Mouse (Mus musculus) spleen, adult 2 months (tissue): ENCODE measurements around the gene Mettl21a. TPM values are rescaled to one million over a fixed set of nuclear protein-coding genes. Genes with fewer than 3 reads are reported as not detected.
"Not testable (repeated sequence)": the region's sequence is repeated elsewhere in the genome, so short reads cannot be mapped to it uniquely, and the experiment has no call there.

Experiments
- DNase-seq, 2 experiments: peaks; one replicate each; pipeline versions ENCODE4 v3.0.0 to v3.0.0-alpha.2; 2012 to 2021; ENCODE audit warnings: low spot score in 2 of 2, low read depth in 1 of 2
- H3K27ac ChIP-seq: fragments of 200-500 bp; 2 replicates; pipeline ENCODE4 v1.5.1; 2012; ENCODE audit warnings: low read length, inconsistent platforms; ENCODE audit not compliant: insufficient read depth
- H3K27me3 ChIP-seq: fragments of 200-500 bp; 2 replicates; pipeline ENCODE4 v1.6.1; 2012; ENCODE audit warnings: mild to moderate bottlenecking, moderate library complexity, low read length, inconsistent platforms; ENCODE audit not compliant: control insufficient read depth, insufficient read depth
- H3K36me3 ChIP-seq: fragments of 200-500 bp; 2 replicates; pipeline ENCODE4 v1.6.1; 2012; ENCODE audit warnings: mild to moderate bottlenecking, low read length, inconsistent platforms; ENCODE audit not compliant: control insufficient read depth, insufficient read depth
- H3K4me1 ChIP-seq: fragments of 200-500 bp; 2 replicates; pipeline ENCODE4 v1.6.1; 2011; ENCODE audit warnings: inconsistent platforms; ENCODE audit not compliant: control insufficient read depth, insufficient read depth, insufficient read length
- H3K4me3 ChIP-seq: fragments of 200-500 bp; 2 replicates; pipeline ENCODE4 v1.5.1; 2011; ENCODE audit warnings: mild to moderate bottlenecking, inconsistent platforms; ENCODE audit not compliant: insufficient read depth, insufficient read length; ENCODE audit errors: extremely low read depth
- CTCF ChIP-seq: fragments of 200-500 bp; IDR thresholded peaks from 2 replicates; pipeline ENCODE4 v1.5.1; 2011; ENCODE audit warnings: mild to moderate bottlenecking, inconsistent platforms; ENCODE audit not compliant: insufficient read depth, insufficient read length, insufficient replicate concordance; ENCODE audit errors: extremely low read depth
- POLR2A ChIP-seq: fragments of 200-500 bp; IDR thresholded peaks from 2 replicates; pipeline ENCODE4 v1.6.1; 2011; ENCODE audit warnings: low read depth, low read length, inconsistent platforms
- WGBS: fragments of 180-500 bp; shearing (Covaris S2); methylation state at CpG from one replicate; pipeline ENCODE4 v1.1.7; 2018; 5-methylcytosine and 5-hydroxymethylcytosine counted together
- polyA plus RNA-seq: library from polyadenylated mRNA; depleted of rRNA; stranded (reverse); fragments of >200 nt; gene quantifications from 2 replicates; pipeline ENCODE4 v1.2.3, GENCODE M21; 2012; rRNA removed

The Mettl21a gene
- 4.4 and 5.5 TPM in 2 replicates for polyA plus RNA-seq

GRCm38 (mm10) chr1:64616881-64617714 lies at the start of gene Mettl21a:
Gene Mettl21a (minus strand): TSS chr1:64617242.
- WGBS: under 1% methylated on average over 72 of the region's 72 CpGs

GRCm38 (mm10) chr1:64658876-64659275 lies 41.8 kb upstream of the Mettl21a start:
- H3K4me1 ChIP-seq: no peaks in the 10 kb centered on the region
- H3K27ac ChIP-seq: no peak overlapping the region
- TF ChIP-seq POLR2A (no peak), CTCF (no peak)
- no peak for DNase-seq
- H3K4me3 ChIP-seq: no peak overlapping the region
- H3K36me3 ChIP-seq: no peaks in the 10 kb centered on the region
- no peaks in the 10 kb centered on the region for H3K27me3 ChIP-seq
- 20% methylated on average over 7 of the region's 7 CpGs for WGBS

More at GRCm38 (mm10) chr1:64616881-64617714, at the start of gene Mettl21a:
- no peaks in the 10 kb centered on the region for H3K27me3 ChIP-seq
- TF ChIP-seq CTCF (no peak), POLR2A (peak; percentile 62)
- no peaks in the 10 kb centered on the region for H3K4me1 ChIP-seq
- peak; percentile 35 to 72 for DNase-seq
- peak within 1 kb of the TSS; percentile 88 for H3K27ac ChIP-seq
- H3K4me3 ChIP-seq: peak within 1 kb of the TSS; percentile 86
- H3K36me3 ChIP-seq: no peaks in the 10 kb centered on the region

GRCm38 (mm10) chr1:64656423-64657129 lies 39.5 kb upstream of the Mettl21a start:
- TF ChIP-seq CTCF (no peak), POLR2A (no peak)
- 79% methylated on average over 3 of the region's 3 CpGs for whole genome bisulfite sequencing
- no peaks in the 10 kb centered on the region for H3K27me3 ChIP-seq
- H3K27ac ChIP-seq: no peak overlapping the region
- no peak for DNase-seq
- no peak overlapping the region for H3K4me3 ChIP-seq
- H3K36me3 ChIP-seq: no peaks in the 10 kb centered on the region
- H3K4me1 ChIP-seq: no peaks in the 10 kb centered on the region

- no peaks in the 10 kb centered on the region for H3K27me3 ChIP-seq
- no peak for DNase-seq
- TF ChIP-seq POLR2A: no peak
- no peak for TF ChIP-seq CTCF
- H3K36me3 ChIP-seq: no peaks in the 10 kb centered on the region
- WGBS: 85% methylated on average over 1 of the region's 1 CpGs
- H3K4me1 ChIP-seq: no peaks in the 10 kb centered on the region
- H3K27ac ChIP-seq: no peak overlapping the region
- H3K4me3 ChIP-seq: no peak overlapping the region
Measured at GRCm38 (mm10) chr1:64655415-64655814, 38.4 kb upstream of the Mettl21a start.

GRCm38 (mm10) chr1:64653701-64654100 lies 36.7 kb upstream of the Mettl21a start:
- H3K27me3 ChIP-seq: no peaks in the 10 kb centered on the region
- DNase-seq: no peak
- no peak for TF ChIP-seq POLR2A
- TF ChIP-seq CTCF: no peak
- no peaks in the 10 kb centered on the region for H3K36me3 ChIP-seq
- H3K4me1 ChIP-seq: no peaks in the 10 kb centered on the region
- WGBS: 93% methylated on average over 6 of the region's 6 CpGs
- H3K4me3 ChIP-seq: no peak overlapping the region
- no peak overlapping the region for H3K27ac ChIP-seq

GRCm38 (mm10) chr1:64649362-64650124 lies 32.5 kb upstream of the Mettl21a start:
- H3K36me3 ChIP-seq: no peaks in the 10 kb centered on the region
- 85% methylated on average over 11 of the region's 11 CpGs for WGBS
- H3K27me3 ChIP-seq: no peaks in the 10 kb centered on the region
- H3K4me1 ChIP-seq: no peaks in the 10 kb centered on the region
- no peak overlapping the region for H3K4me3 ChIP-seq
- TF ChIP-seq POLR2A (no peak), CTCF (no peak)
- H3K27ac ChIP-seq: no peak overlapping the region
- no peak for DNase-seq

GRCm38 (mm10) chr1:64644513-64644912 lies 27.5 kb upstream of the Mettl21a start:
- 62% methylated on average over 3 of the region's 3 CpGs for WGBS
- Histone ChIP-seq H3K27me3 (no peaks in the 10 kb centered on the region), H3K36me3 (no peaks in the 10 kb centered on the region), H3K4me3 (no peak overlapping the region), H3K4me1 (no peaks in the 10 kb centered on the region), H3K27ac (no peak overlapping the region)
- DNase-seq: no peak
- TF ChIP-seq POLR2A (no peak), CTCF (no peak)

- WGBS: 95% methylated on average over 8 of the region's 8 CpGs
- not testable (repeated sequence) for H3K4me1 ChIP-seq, H3K36me3 ChIP-seq, H3K4me3 ChIP-seq, DNase-seq, H3K27ac ChIP-seq, H3K27me3 ChIP-seq
Measured at GRCm38 (mm10) chr1:64642541-64642940, 25.5 kb upstream of the Mettl21a start.
